Mouse (Mus musculus) heart, adult 8-10 months (tissue): ENCODE data around the gene Olfr243. TPM values are rescaled to one million over a fixed set of nuclear protein-coding genes. Genes with fewer than 3 reads are reported as not detected.
"Not testable (repeated sequence)": the region's sequence is repeated elsewhere in the genome, so short reads cannot be mapped to it uniquely, and the experiment has no call there.

Source experiments
- DNase-seq: peaks from one replicate; pipeline ENCODE4 v3.0.0; 2022; ENCODE audit warnings: low spot score
- total RNA-seq, 4 experiments: library from RNA; stranded (reverse); gene quantifications; 2 replicates each; pipeline ENCODE4 v1.2.4; 2022

Olfr243 gene
- not detected for total RNA-seq

DNA sequence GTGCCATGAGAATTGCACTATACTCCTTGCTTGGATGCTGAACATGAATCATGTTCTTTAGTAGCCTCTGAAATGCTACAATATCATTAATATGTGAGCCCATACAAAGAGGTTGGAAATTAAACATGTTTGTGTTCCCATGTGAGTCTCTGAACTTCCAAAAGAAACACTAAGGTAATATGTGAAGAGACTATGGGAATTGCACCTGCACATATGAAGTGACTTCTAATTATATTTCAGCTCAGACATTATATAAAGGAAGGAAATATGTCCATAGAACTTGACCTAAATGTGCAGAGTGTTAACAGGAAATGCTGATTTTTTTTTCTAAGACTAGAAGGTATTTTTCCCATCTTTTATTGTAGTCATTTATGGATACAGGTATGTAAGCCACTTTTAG is at the start of gene Olfr243:
Gene Olfr243, plus strand, starts transcription at position 301 of the 400 bp plus-strand sequence.
- no peak for DNase-seq

DNA sequence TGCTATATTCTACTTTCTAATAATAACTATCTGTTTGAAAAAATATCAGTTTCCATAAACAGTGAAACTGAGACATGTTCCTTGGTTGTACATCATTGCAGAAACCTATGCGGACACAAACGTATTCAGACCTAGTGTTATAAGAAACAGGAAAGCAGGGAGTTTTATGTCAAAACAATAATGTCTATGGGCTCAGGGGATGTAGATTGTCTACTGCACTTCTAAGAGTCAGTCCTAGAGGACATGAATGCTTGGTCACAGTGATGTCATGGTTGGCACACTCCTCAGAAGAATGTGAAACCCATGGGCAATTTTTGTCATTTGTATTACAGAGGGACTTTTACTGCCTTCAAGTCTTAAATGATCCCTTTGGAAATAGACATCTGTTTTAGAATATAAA is 43.4 kb upstream of the Olfr243 start, which contains the start of gene Olfr624:
Gene Olfr624, minus strand, starts transcription at position 101 of the 400 bp plus-strand sequence.
- DNase-seq = no peak

DNA sequence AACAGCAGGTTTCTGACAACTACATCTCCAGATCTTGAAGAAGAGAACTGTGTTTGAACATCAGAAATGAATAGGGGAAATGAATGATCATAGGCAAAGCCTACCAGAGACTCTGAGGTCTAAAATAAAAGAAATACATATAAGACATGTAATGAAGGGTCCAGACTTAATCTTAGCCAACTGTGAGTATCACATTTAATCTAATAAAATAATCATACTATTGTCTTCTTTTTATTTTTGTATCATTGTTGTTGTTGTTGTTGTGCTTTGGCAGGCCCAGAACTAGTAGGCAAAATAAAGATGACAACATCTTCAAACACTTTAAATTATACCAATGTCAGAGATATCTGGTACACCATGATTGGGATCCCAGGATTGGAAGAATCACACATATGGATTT is 32.1 kb upstream of the Olfr243 start, which contains the start of gene Olfr625-ps1:
Gene Olfr625-ps1, plus strand, starts transcription at position 301 of the 400 bp plus-strand sequence.
- no peak for DNase-seq

DNA sequence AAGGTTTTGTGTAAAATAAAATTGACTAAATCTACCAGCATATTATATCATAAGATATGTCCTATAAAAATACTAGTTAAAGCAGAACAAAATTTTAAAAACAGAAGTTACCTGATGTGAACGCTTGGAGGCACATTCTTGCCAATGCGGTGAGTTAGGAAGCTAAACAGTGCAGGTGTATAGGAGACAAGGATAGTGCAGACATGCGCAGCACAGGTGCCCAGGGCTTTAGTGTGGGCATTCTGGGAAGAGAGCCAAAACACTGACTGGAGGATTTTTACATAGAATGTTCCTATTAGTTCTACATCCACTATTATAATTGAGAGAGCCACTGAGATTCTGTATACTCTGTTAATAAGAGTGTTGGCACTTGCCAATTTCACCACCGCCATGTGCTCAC is 15.0 kb upstream of the Olfr243 start:
- DNase-seq = no peak

DNA sequence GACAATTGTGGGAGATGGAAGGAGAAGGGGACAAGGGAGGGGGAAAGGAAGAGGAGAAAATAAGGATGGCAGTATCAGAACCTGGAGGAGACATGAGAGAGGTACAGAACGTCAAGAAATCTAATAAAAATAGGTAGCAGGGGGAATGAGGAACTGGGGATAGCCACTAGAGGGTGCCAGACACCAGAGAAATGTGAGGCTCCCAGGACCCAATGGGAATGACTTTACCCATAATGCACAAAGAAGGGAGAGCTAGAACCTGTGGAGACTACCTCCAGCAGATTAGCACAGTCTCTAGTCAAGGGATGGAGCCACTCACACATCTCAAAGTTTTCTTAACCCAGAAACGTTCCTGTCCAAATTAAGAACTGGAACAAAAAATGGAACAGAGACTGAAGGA is 2.4 kb upstream of the Olfr243 start:
- no peak for DNase-seq

DNA sequence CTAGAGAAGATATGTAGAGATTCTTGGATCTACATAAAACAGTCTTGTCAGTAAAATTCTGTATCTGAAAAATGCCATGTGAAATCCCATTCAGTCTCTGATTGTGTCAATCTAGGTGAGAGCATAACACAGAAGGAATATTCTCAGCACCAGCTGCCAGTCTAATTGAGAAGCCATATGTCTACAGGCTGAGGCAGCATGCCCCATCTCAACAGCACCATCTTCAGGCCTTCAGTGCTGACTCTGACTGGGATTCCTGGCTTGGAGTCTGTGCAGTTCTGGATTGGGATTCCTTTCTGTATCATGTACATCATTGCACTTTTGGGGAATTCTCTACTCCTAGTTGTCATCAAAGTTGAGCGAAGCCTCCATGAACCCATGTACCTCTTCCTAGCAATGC is 1.9 kb downstream of the Olfr243 start:
- not testable (repeated sequence) for DNase-seq

DNA sequence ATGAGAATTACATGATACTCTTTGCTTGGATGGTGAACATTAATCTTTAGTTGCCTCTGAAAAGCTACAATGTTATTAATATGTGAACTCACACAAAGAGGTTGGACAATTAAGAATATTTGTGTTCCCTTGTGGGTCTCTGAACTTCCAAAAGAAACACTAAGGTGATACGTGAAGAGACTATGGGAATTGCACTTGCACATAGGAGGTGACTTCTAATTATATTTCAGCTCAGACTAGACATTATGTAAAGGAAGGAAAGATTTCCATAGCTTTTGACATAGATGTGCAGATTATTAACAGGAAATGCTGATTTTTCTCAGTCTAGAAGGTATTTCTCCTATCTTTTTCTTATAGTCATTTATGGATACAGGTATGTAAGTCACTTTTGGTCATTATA is 15.6 kb downstream of the Olfr243 start, which contains the start of gene Olfr628:
Gene Olfr628, plus strand, starts transcription at position 301 of the 400 bp plus-strand sequence.
- no peak for DNase-seq

DNA sequence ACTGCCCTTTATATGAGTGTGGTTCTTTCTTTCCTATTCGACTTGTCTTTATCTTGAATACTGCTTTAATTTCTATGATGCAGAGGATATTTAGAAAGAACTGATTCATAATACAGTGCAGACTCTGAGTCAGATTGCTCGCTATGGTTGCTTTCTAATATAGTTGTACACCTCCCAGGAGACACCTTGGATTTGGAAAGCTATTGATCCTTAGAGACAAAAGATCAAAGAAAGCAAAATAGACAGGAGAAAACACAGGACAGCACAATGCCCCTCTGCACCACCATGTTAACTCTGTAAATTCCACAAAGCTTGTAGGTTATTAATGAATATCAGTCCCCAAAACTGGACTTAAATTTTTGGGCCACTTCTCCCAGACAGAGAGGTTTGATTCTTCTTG is 30.4 kb downstream of the Olfr243 start, which contains the start of gene Olfr629:
Gene Olfr629, minus strand, starts transcription at position 101 of the 400 bp plus-strand sequence.
- no peak for DNase-seq

DNA sequence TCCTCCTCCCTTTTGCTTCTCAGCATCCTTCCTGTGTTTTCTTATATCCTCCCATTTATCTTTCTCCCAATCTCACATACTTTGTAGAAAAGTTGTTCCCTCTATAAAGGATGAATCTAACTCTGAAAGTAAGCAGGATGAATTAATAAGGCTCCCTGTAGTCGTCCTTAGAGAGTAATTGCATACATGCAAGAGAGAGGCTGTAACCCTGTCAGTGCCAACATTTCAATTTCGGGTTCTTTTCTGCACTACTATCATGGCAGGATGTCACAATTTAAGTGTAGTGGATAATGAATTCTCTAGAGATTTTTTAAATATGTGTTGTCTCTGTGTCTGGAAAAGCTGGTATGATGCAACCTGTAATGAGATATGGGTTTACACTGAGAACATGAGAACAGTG is 42.8 kb downstream of the Olfr243 start, which contains the start of gene Olfr630:
Gene Olfr630, minus strand, starts transcription at position 101 of the 400 bp plus-strand sequence.
- DNase-seq = no peak

DNA sequence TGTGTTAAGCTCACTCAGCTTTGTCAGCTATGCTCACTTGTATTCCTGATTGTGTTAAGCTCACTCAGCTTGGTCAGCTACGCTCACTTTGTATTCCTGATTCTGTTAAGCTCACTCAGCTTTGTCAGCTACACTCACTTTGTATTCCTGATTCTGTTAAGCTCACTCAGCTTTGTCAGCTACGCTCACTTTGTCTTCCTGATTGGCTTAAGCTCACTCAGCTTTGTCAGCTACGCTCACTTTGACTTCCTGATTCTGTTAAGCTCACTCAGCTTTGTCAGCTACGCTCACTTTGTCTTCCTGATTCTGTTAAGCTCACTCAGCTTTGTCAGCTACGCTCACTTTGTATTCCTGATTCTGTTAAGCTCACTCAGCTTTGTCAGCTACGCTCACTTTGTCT is 47.7 kb downstream of the Olfr243 start:
- DNase-seq = not testable (repeated sequence)

DNA sequence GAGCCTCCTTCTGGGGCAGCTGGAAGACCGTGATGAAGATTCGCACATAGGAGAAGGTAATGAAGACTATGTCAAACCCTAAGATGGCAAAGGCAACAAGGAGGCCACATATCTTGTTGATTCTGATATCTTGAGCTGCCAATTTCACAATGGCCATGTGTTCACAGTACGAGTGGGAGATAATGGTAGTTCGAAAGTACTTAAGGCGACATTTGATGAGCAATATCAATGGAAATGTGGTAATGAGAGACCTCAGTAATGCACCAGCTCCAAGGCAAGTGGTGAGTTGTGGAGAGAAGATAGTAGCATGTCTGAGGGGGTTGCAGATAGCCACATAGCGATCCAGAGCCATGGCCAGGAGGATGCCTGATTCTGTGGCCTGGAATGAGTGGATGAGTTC is 53.2 kb downstream of the Olfr243 start:
- DNase-seq = not testable (repeated sequence)

Other genes with a start within 250 kb of the Olfr243 start
- gene Olfr608, start 244.8 kb upstream of the Olfr243 start, total RNA-seq = not detected
- not detected for gene Olfr609, start 216.6 kb upstream of the Olfr243 start, total RNA-seq
- gene Olfr610, start 202.5 kb upstream of the Olfr243 start, total RNA-seq = not detected
- not detected for gene Olfr611, start 193.8 kb upstream of the Olfr243 start, total RNA-seq
- not detected for gene Olfr612, start 172.0 kb upstream of the Olfr243 start, total RNA-seq
- gene Olfr613, start 166.6 kb upstream of the Olfr243 start, total RNA-seq = not detected
- gene Olfr615, start 158.6 kb upstream of the Olfr243 start, total RNA-seq = not detected
- gene Olfr616, start 145.5 kb upstream of the Olfr243 start, total RNA-seq = not detected
- not detected for gene Olfr617, start 141.6 kb upstream of the Olfr243 start, total RNA-seq
- not detected for gene Olfr618, start 124.6 kb upstream of the Olfr243 start, total RNA-seq
- not detected for gene Olfr619, start 114.1 kb upstream of the Olfr243 start, total RNA-seq
- gene Olfr620, start 102.1 kb upstream of the Olfr243 start, total RNA-seq = not detected
- not detected for gene Olfr622, start 72.0 kb upstream of the Olfr243 start, total RNA-seq
- gene Olfr623, start 51.0 kb upstream of the Olfr243 start, total RNA-seq = not detected
- not detected for gene Olfr624, start 43.5 kb upstream of the Olfr243 start, total RNA-seq
- not detected for gene Olfr625-ps1, start 32.0 kb upstream of the Olfr243 start, total RNA-seq
- not detected for gene Olfr628, start 15.7 kb downstream of the Olfr243 start, total RNA-seq
- not detected for gene Olfr629, start 30.3 kb downstream of the Olfr243 start, total RNA-seq
- not detected for gene Olfr630, start 42.7 kb downstream of the Olfr243 start, total RNA-seq
- not detected for gene Olfr69, start 56.9 kb downstream of the Olfr243 start, total RNA-seq
- gene Olfr68, start 65.0 kb downstream of the Olfr243 start, total RNA-seq = not detected
- gene Olfr67, start 77.2 kb downstream of the Olfr243 start, total RNA-seq = not detected
- gene Hbb-bt, start 99.3 kb downstream of the Olfr243 start, total RNA-seq = 1,000 to 10,000 TPM in 1 of 4 experiments, 100 to 1,000 TPM in 3; 208 to 1,111 (median 289) TPM
- over 10,000 TPM in 1 of 4 experiments, 1,000 to 10,000 TPM in 3; 2,003 to 12,142 (median 2,942) TPM for gene Hbb-bs, start 113.4 kb downstream of the Olfr243 start, total RNA-seq
- gene Hbb-bh2, start 125.8 kb downstream of the Olfr243 start, total RNA-seq = not detected
- not detected for gene Hbb-bh1, start 128.5 kb downstream of the Olfr243 start, total RNA-seq
- not detected for gene Hbb-y, start 138.5 kb downstream of the Olfr243 start, total RNA-seq
- not detected for gene Olfr66, start 171.6 kb downstream of the Olfr243 start, total RNA-seq
- not detected for gene Olfr64, start 179.8 kb downstream of the Olfr243 start, total RNA-seq
- not detected for gene Olfr65, start 188.8 kb downstream of the Olfr243 start, total RNA-seq
- gene Olfr631, start 214.2 kb downstream of the Olfr243 start, total RNA-seq = not detected
- gene Olfr632, start 219.7 kb downstream of the Olfr243 start, total RNA-seq = not detected
- not detected for gene Olfr633, start 229.8 kb downstream of the Olfr243 start, total RNA-seq